Mouse (Mus musculus) heart, embryonic 15.5 days (tissue): ENCODE results near the gene Stt3b. TPM values are rescaled to one million over a fixed set of nuclear protein-coding genes. Genes with fewer than 3 reads are reported as not detected.

Experiments
- ATAC-seq: fragments of 200-750 bp; cut with Nextera tagmentation; replicated peaks from 2 replicates; pipeline ENCODE4 v1.8.0; 2017; ENCODE audit warnings: low read depth, moderate TSS enrichment; ENCODE audit not compliant: insufficient number of reproducible peaks, insufficient read depth, low FRiP score
- H3K27ac ChIP-seq: fragments of 300-500 bp; sonication (generic); 2 replicates; pipeline ENCODE4 v1.5.1; 2015; ENCODE audit warnings: mild to moderate bottlenecking, inconsistent platforms
- H3K27me3 ChIP-seq: fragments of 300-500 bp; sonication (generic); 2 replicates; pipeline ENCODE4 v1.6.1; 2015; ENCODE audit warnings: inconsistent platforms
- H3K36me3 ChIP-seq: fragments of 300-500 bp; sonication (generic); 2 replicates; pipeline ENCODE4 v1.6.1; 2015; ENCODE audit warnings: mild to moderate bottlenecking, inconsistent platforms
- H3K4me1 ChIP-seq: fragments of 300-500 bp; sonication (generic); replicated peaks from 2 replicates; pipeline ENCODE4 v1.6.1; 2015; ENCODE audit warnings: inconsistent platforms
- H3K4me2 ChIP-seq: fragments of 300-500 bp; sonication (generic); 2 replicates; pipeline ENCODE4 v1.6.1; 2015; ENCODE audit warnings: inconsistent platforms, mild to moderate bottlenecking, moderate library complexity
- H3K4me3 ChIP-seq: fragments of 300-500 bp; sonication (generic); 2 replicates; pipeline ENCODE4 v1.5.1; 2015; ENCODE audit warnings: mild to moderate bottlenecking, inconsistent platforms
- H3K9ac ChIP-seq: fragments of 300-500 bp; sonication (generic); 2 replicates; pipeline ENCODE4 v1.6.1; 2015; ENCODE audit warnings: mild to moderate bottlenecking, inconsistent platforms
- H3K9me3 ChIP-seq: fragments of 300-500 bp; sonication (generic); replicated peaks from 2 replicates; pipeline ENCODE4 v1.6.1; 2016; ENCODE audit warnings: inconsistent platforms
- WGBS: fragments of 180-500 bp; shearing (Covaris S2); methylation state at CpG from one replicate; pipeline ENCODE4 v1.1.7; 2015; ENCODE audit warnings: mixed read lengths; 5-methylcytosine and 5-hydroxymethylcytosine counted together
- polyA plus RNA-seq: library from polyadenylated mRNA; unstranded; fragments of >200 nt; fragmentation: Nextera tagmentation; extraction: Ambion mirVana; gene quantifications from 2 replicates; pipeline ENCODE4 v1.2.1, GENCODE M21; 2015

Gene Stt3b
- polyA plus RNA-seq, 1 experiment from 2014 or later = 64.0 TPM

DNA sequence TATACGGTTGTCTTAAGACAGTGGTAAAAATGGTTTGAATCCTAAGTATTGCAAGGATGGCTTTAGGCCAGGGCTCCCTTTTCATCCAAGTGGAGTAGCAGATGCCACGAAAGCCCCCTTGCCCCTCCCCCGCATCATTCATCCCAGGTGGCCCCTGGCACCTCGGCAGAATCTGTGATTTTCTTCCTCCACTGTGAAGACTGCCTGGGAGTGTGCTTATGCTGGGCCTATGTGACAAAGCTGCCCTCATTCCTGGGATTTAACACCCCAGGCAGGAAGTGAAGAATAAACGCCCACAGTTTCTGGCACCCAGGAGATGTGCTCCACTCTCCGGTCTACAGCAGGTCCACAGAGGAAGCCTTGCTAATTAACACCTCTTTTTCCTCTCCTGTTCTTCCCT lies 28.6 kb upstream of the Stt3b start:
- WGBS = 38% methylated on average over 6 of the region's 6 CpGs
- Histone ChIP-seq H3K27ac (no peak overlapping the region), H3K36me3 (no peaks in the 10 kb centered on the region), H3K9ac (no peak overlapping the region), H3K4me1 (peaks cover 7% of the 10 kb centered on the region; the same call in 1 of the 2 replicates), H3K4me3 (no peak overlapping the region), H3K4me2 (no peak overlapping the region), H3K27me3 (no peaks in the 10 kb centered on the region), H3K9me3 (no peaks in the 10 kb centered on the region)
- no peak for ATAC-seq

DNA sequence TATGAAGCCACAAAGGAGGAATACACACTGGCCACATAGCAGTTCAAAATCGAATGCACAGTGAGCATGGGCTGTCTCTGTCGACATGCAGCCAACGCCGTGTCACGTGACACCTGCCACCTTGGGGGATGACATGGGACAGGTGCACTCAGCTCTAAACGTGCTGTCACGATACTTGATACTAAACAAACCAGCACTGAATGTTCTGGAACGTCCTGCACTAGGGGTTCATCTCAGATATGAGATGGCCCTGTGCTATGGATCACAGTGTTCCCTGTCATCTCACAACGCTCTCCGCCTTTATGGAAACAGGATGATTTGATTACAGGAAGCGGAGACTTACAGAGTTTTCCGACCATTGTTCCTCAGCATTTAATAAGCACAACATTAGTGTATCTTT lies 22.8 kb upstream of the Stt3b start:
- no peaks in the 10 kb centered on the region for H3K27me3 ChIP-seq
- H3K27ac ChIP-seq = no peak overlapping the region
- no peak overlapping the region for H3K4me3 ChIP-seq
- no peaks in the 10 kb centered on the region for H3K36me3 ChIP-seq
- no peaks in the 10 kb centered on the region for H3K9me3 ChIP-seq
- WGBS = 48% methylated on average over 12 of the region's 12 CpGs
- 0 out of 2 replicates have a peak, but pooled peaks cover 4% of the 10 kb centered on the region for H3K4me1 ChIP-seq
- no peak overlapping the region for H3K4me2 ChIP-seq
- H3K9ac ChIP-seq = no peak overlapping the region
- no peak for ATAC-seq

DNA sequence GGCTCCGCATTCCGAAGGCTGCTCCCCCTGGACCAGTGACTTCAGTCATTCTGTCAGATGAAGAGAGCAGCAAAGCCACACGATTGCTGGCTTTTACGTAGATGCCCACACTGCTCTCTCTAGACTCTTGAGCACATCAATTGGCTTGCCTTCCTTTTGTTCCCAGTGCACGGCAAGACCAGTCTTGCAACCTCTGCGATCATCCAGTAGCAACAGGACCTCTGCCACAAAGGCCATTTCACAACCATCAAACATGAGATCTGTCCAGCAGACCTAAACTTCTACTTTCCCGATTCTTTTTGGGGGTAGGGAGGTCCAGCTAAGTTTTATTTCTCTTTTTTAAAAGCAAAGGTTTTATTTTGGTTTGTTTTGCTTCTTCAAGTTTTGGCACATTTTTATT lies 22.1 kb upstream of the Stt3b start:
- Histone ChIP-seq H3K9me3 (no peaks in the 10 kb centered on the region), H3K9ac (no peak overlapping the region), H3K4me1 (0 out of 2 replicates have a peak, but pooled peaks cover 4% of the 10 kb centered on the region), H3K4me2 (no peak overlapping the region), H3K27ac (no peak overlapping the region), H3K4me3 (no peak overlapping the region), H3K27me3 (no peaks in the 10 kb centered on the region), H3K36me3 (no peaks in the 10 kb centered on the region)
- 80% methylated on average over 7 of the region's 7 CpGs for WGBS
- no peak for ATAC-seq

DNA sequence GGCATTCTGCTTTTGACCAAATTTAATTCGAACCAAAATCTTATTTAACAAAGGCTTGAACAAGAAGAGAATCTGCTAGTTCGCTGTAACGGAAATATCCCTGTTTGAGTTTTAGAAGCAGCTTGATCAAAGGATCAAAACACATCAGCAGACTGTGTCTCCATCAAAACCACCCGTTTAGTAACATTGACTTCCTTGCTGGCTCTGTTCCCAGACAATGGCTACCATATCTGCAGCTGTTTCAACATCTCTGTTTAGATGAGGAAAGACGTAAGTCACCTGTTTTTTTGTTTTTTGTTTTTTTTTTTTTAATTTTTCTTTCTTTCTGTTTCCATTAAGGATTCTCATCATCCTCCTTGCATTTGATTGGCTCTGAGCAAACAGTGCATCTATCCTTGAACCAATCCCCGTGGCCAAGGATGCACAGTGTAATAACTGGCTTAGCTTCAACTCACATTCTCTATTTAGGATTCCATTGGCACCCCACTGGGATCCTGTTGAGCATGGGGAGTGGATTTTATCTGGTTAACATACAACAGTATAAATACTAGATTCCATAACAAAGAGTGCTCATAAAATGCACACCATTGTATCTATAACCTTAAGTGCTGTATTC lies 20.7 kb upstream of the Stt3b start:
- Histone ChIP-seq H3K27me3 (no peaks in the 10 kb centered on the region), H3K27ac (no peak overlapping the region), H3K9me3 (no peaks in the 10 kb centered on the region), H3K4me2 (no peak overlapping the region), H3K9ac (no peak overlapping the region), H3K36me3 (no peaks in the 10 kb centered on the region), H3K4me1 (0 out of 2 replicates have a peak, but pooled peaks cover 4% of the 10 kb centered on the region), H3K4me3 (no peak overlapping the region)
- WGBS = 32% methylated on average over 6 of the region's 6 CpGs
- no peak for ATAC-seq

DNA sequence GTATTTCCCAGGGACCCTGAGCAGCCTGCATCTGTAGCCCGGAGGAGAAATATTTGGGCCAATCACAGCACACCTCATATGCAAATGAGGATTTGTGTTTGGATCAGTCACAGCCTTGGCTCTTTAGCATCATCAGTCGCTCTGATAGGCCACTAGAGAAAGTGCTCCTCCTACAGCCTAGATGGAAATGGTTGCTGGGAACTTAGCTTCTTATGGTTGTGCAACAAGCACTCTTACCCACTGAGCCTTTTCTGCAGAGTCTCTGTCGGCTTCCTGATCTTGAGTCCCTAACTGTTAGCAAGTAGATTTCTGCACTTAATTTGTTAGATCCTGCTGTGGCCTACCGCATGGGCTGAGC lies 16.3 kb upstream of the Stt3b start:
- no peaks in the 10 kb centered on the region for H3K9me3 ChIP-seq
- H3K27ac ChIP-seq = no peak overlapping the region
- ATAC-seq = no peak
- H3K36me3 ChIP-seq = no peaks in the 10 kb centered on the region
- H3K4me3 ChIP-seq = no peak overlapping the region
- H3K9ac ChIP-seq = no peak overlapping the region
- WGBS = 90% methylated on average over 4 of the region's 4 CpGs
- H3K27me3 ChIP-seq = no peaks in the 10 kb centered on the region
- H3K4me2 ChIP-seq = no peak overlapping the region
- H3K4me1 ChIP-seq = no peaks in the 10 kb centered on the region

DNA sequence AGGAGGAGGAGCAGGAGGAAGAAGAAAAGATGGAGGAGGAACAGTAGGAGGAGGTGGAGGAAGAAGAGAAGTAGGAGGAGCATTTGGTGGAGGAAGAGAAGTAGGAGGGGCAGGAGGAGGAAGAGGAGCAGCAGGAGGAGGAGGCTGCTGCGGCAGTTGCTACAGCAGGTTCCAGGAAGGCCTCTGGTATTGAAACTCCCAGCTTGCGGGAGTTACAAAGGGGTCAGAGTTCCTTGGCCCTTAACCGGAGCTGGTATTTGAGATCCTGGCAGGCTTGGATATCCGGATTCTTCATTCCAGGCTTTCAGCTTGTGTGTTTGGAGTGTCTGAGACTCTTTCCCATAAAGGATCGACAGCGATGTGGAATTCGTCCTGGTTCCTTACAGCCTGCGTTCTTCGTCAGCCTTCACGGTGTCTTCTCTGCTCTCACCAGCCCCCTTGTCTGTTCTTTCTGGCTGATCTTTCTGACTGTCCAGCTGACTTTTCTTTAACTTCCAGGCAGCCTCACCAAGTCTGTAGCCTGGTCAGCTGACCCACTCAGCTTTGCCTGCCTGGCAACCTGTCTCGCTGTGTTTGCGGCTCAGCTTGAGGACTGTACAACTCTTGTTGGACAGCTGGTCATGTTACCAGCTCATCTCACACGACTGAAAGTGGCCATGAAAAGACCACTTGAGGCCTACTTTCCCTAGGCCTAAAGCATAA lies 15.8 kb upstream of the Stt3b start:
- no peaks in the 10 kb centered on the region for H3K27me3 ChIP-seq
- no peak for ATAC-seq
- WGBS = 71% methylated on average over 13 of the region's 13 CpGs
- no peak overlapping the region for H3K27ac ChIP-seq
- H3K4me3 ChIP-seq = no peak overlapping the region
- H3K36me3 ChIP-seq = no peaks in the 10 kb centered on the region
- no peak overlapping the region for H3K4me2 ChIP-seq
- no peaks in the 10 kb centered on the region for H3K9me3 ChIP-seq
- no peak overlapping the region for H3K9ac ChIP-seq
- H3K4me1 ChIP-seq = no peaks in the 10 kb centered on the region

DNA sequence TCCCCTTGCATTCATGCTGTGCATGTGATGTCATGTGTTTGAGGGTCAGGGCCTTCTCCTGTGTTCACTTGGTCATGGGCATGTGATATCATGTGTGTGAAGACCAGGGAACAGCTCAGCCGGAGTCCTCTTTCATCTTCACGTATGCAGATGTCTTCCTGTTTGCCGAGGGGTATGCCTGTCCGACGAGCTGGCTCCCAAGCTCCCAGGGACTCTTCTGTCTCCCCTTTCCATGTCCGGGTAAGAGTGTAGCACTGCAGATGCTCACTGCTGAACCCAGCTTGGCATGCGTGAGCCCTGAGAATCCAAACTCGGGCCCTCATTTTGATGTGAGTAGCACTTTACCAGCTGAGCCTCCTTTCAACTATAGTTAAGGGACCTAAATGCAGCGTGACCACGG lies 13.4 kb upstream of the Stt3b start:
- no peaks in the 10 kb centered on the region for H3K4me1 ChIP-seq
- H3K27ac ChIP-seq = no peak overlapping the region

DNA sequence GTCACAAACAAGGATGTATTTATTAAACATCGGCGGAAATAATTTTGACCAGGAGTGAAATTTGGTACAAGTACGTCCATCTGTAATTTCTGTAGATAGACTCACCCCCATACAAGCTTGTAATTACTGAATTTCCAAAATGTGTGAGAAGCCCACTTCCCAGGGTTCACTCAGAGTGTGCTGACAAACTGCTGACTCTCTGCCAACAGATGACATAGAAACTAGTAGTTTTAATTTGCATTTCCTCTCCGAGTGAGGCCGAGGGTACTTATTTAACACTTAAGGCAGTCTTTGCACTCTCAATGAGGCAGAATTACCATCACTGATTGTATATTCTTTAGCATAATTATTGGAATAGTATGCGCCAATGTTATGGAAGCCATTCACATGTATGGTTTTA lies 12.2 kb upstream of the Stt3b start:
- H3K4me1 ChIP-seq = no peaks in the 10 kb centered on the region
- no peak overlapping the region for H3K9ac ChIP-seq
- no peak for ATAC-seq
- 84% methylated on average over 6 of the region's 6 CpGs for WGBS
- no peak overlapping the region for H3K4me2 ChIP-seq
- H3K9me3 ChIP-seq = no peaks in the 10 kb centered on the region
- H3K36me3 ChIP-seq = no peaks in the 10 kb centered on the region
- no peak overlapping the region for H3K4me3 ChIP-seq
- H3K27ac ChIP-seq = no peak overlapping the region
- H3K27me3 ChIP-seq = no peaks in the 10 kb centered on the region

More for the DNA sequence above, 13.4 kb upstream of the Stt3b start:
- no peak overlapping the region for H3K9ac ChIP-seq
- no peaks in the 10 kb centered on the region for H3K36me3 ChIP-seq
- no peaks in the 10 kb centered on the region for H3K27me3 ChIP-seq
- no peaks in the 10 kb centered on the region for H3K9me3 ChIP-seq
- no peak overlapping the region for H3K4me3 ChIP-seq
- 50% methylated on average over 10 of the region's 10 CpGs for WGBS
- no peak for ATAC-seq
- H3K4me2 ChIP-seq = no peak overlapping the region

DNA sequence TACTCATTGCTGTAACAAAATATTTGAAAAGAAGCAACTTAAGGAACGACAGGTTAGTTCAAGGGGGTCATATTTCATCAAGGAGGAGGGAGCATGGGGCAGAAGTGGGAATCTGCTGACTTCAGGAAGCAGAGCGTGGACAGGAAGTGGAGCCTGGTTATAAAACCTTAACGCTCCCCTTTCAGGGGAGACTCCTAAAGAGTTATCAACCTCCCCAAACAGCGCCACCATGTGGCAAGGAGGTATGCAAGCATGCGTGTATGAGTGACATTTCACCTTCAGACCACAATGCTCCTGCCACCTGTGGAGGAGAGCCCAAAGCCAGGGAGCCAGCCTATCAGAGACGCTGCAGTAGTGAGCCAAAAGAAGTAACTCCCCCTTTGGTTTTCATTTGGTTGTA lies 10.8 kb upstream of the Stt3b start:
- Histone ChIP-seq H3K36me3 (no peaks in the 10 kb centered on the region), H3K4me1 (no peaks in the 10 kb centered on the region), H3K27me3 (no peaks in the 10 kb centered on the region), H3K4me2 (no peak overlapping the region), H3K27ac (no peak overlapping the region), H3K4me3 (no peak overlapping the region), H3K9ac (no peak overlapping the region), H3K9me3 (no peaks in the 10 kb centered on the region)
- 79% methylated on average over 6 of the region's 6 CpGs for WGBS
- ATAC-seq = no peak

DNA sequence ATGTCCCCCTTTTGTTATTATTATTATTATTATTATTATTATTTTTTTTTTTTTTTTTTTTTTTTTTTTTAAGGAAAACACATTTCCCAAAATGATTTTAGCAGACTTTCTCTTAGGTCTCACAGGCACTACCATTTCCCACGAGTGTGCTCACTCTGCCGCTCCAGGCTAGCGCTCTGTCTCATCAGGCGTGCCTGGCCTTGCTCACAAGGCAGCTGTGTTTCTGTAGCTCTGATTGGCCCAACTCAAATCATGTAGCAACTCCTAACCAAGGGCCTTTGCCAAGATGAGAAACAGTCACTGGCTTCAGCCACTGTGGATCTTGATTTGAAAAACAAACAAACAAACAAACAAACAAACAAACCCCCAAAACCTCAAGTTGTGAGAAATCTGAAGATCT lies 9.9 kb upstream of the Stt3b start:
- ATAC-seq = no peak
- no peaks in the 10 kb centered on the region for H3K36me3 ChIP-seq
- 53% methylated on average over 4 of the region's 4 CpGs for WGBS
- H3K4me1 ChIP-seq = no peaks in the 10 kb centered on the region
- H3K4me3 ChIP-seq = no peak overlapping the region
- no peak overlapping the region for H3K4me2 ChIP-seq
- H3K27me3 ChIP-seq = no peaks in the 10 kb centered on the region
- no peak overlapping the region for H3K27ac ChIP-seq
- H3K9ac ChIP-seq = no peak overlapping the region
- H3K9me3 ChIP-seq = no peaks in the 10 kb centered on the region

DNA sequence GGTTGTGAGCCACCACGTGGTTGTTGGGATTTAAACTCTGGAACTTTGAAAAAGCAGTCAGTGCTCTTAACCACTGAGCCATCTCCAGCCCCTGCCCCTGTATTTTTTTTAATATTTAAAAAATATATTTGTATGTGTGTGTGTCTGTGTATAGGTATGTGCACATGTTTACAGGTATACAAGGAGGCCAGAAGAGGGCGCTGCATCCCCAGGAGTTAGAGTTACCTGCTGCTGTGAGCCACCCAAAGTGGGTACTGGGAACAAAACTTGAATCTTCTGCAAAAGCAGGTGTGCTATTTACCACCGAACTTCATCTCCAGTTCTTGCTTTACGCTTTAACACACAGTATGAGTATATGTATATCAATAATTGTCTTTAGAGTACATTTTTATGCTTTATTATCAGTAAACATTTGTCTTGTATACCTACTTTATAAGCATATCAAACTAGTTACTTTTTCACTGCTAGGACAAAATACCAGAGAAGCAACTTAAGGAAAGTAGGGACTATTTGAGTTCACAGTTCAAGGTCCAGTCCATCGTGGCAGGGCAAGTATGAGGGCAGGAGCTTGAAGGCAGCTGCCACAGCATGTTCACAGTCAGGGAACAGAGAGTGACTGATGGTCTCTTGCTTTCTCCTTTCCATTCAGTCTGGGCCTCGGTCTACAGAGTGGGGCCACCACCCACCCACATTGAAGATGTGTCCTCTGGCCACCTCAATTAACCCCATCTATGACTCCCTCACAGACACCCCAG lies 8.6 kb upstream of the Stt3b start:
- H3K4me2 ChIP-seq = no peak overlapping the region
- H3K27me3 ChIP-seq = no peaks in the 10 kb centered on the region
- H3K4me3 ChIP-seq = no peak overlapping the region
- 82% methylated on average over 6 of the region's 6 CpGs for WGBS
- H3K36me3 ChIP-seq = no peaks in the 10 kb centered on the region
- no peak for ATAC-seq
- no peaks in the 10 kb centered on the region for H3K4me1 ChIP-seq
- no peaks in the 10 kb centered on the region for H3K9me3 ChIP-seq
- no peak overlapping the region for H3K9ac ChIP-seq
- H3K27ac ChIP-seq = no peak overlapping the region
